ENCODE assay signal across 20 mouse cellular contexts in the genomic region with DNA sequence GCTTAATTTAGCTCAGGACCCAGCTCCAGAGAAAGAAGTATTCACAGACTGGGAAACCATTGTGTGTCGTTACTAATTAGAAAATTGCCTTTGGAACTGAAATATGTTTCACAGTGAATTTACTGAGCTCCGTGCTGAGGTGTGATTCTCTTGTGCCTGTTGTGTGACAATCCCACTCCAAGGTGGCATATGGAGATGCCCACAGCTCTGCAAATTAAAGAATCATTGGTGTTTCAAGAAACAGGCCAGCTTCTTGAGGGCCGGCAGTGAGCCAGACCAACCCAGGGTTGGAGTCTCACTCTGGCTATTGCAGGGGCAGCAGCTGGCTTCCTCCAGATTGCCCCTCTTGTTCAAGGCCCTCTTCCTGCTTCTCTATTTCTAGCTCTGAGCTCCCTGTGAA.
DNase-seq lines count a peak whose midpoint lies in the region; ATAC-seq and TF ChIP-seq lines count a peak whose summit lies in the region.
"Had no signal": no experiment of that assay in that cellular context is flagged by ENCODE, and none has a peak within 500 bp of the region (broad histone marks: within the 10 kb centered on the region; RNA-seq: fewer than 3 reads in every experiment).

No protein-coding gene starts in this region.

- no peak overlapping the region for H3K4me3 ChIP-seq in forebrain, postnatal 0 days (ENCODE audit: low read depth, low read length)
- no peak overlapping the region for H3K4me3 ChIP-seq in forebrain, embryonic 15.5 days
- no peak overlapping the region for H3K4me3 ChIP-seq in left cerebral cortex, adult 2 months
- no peak overlapping the region for H3K4me3 ChIP-seq in midbrain, postnatal 0 days (ENCODE audit: low read depth, low read length)
- H3K4me3 ChIP-seq: embryonic facial prominence, embryonic 15.5 days; heart, embryonic 13.5 days; limb, embryonic 13.5 days had no signal

- no peaks in the 10 kb centered on the region for H3K4me1 ChIP-seq in forebrain, postnatal 0 days (ENCODE audit: insufficient read depth)
- no peaks in the 10 kb centered on the region for H3K4me1 ChIP-seq in forebrain, embryonic 15.5 days
- H3K4me1 ChIP-seq in midbrain, postnatal 0 days (ENCODE audit: insufficient read depth, low read length) = no peaks in the 10 kb centered on the region
- H3K4me1 ChIP-seq: heart, embryonic 13.5 days had no signal

- WGBS in forebrain, postnatal 0 days = 44% methylated on average over 3 of the region's 3 CpGs
- 50% methylated on average over 3 of the region's 3 CpGs for WGBS in forebrain, embryonic 15.5 days
- 91% methylated on average over 3 of the region's 3 CpGs for WGBS in midbrain, postnatal 0 days

- 0 out of 2 replicates have a peak, but pooled peaks cover 4% of the 10 kb centered on the region for H3K9me3 ChIP-seq in forebrain, postnatal 0 days (ENCODE audit: low read length)
- peaks cover 8% of the 10 kb centered on the region for H3K9me3 ChIP-seq in forebrain, embryonic 15.5 days
- H3K9me3 ChIP-seq in midbrain, postnatal 0 days (ENCODE audit: low read length) = no peaks in the 10 kb centered on the region
- H3K9me3 ChIP-seq: embryonic facial prominence, embryonic 15.5 days; limb, embryonic 13.5 days had no signal

- peak; percentile 18; the same call in 1 of the 2 replicates for ATAC-seq in forebrain, postnatal 0 days
- no peak for ATAC-seq in forebrain, embryonic 15.5 days (replicated peaks)
- ATAC-seq in midbrain, postnatal 0 days (ENCODE audit: low FRiP score) = no peak
- ATAC-seq: hindbrain, embryonic 16.5 days; intestine, postnatal 0 days had no signal

- no peak overlapping the region for H3K9ac ChIP-seq in forebrain, postnatal 0 days
- H3K9ac ChIP-seq in forebrain, embryonic 15.5 days (replicated peaks) = no peak overlapping the region
- no peak overlapping the region for H3K9ac ChIP-seq in midbrain, postnatal 0 days (replicated peaks; ENCODE audit: low read length, poor library complexity, severe bottlenecking)
- H3K9ac ChIP-seq: embryonic facial prominence, embryonic 15.5 days; heart, embryonic 13.5 days; limb, embryonic 13.5 days; liver, embryonic 14.5 days had no signal

- intact Hi-C loops in left cerebral cortex, adult 2 months (cut with DNase I) = loop anchor here (2.0 to 5.0 kb wide), 3 partner anchors 69 to 115 kb away; no protein-coding TSS in a partner anchor

- H3K27ac ChIP-seq in forebrain, postnatal 0 days (ENCODE audit: low read depth, low read length) = no peak overlapping the region
- H3K27ac ChIP-seq in forebrain, embryonic 15.5 days (replicated peaks) = no peak overlapping the region; the same call in 1 of the 2 replicates
- H3K27ac ChIP-seq in left cerebral cortex, adult 2 months = peak overlapping the region; percentile 44; the same call in 1 of the 2 replicates
- no peak overlapping the region for H3K27ac ChIP-seq in midbrain, postnatal 0 days (ENCODE audit: low read depth, low read length)
- H3K27ac ChIP-seq: embryonic facial prominence, embryonic 15.5 days; heart, embryonic 13.5 days; kidney, postnatal 0 days; limb, embryonic 13.5 days; liver, embryonic 14.5 days had no signal

- no peaks in the 10 kb centered on the region for H3K27me3 ChIP-seq in forebrain, postnatal 0 days (ENCODE audit: insufficient read depth, low read length)
- H3K27me3 ChIP-seq in forebrain, embryonic 15.5 days = no peaks in the 10 kb centered on the region
- H3K27me3 ChIP-seq in midbrain, postnatal 0 days (ENCODE audit: insufficient read depth, low read length) = no peaks in the 10 kb centered on the region
- H3K27me3 ChIP-seq: embryonic facial prominence, embryonic 15.5 days; heart, embryonic 13.5 days; limb, embryonic 13.5 days had no signal

- no peak for TF ChIP-seq CTCF in forebrain, postnatal 0 days (IDR thresholded peaks at IDR 0.05; ENCODE audit: low read depth)
- no peak for TF ChIP-seq CTCF in left cerebral cortex, adult 2 months (IDR thresholded peaks at IDR 0.05)
- no peak for TF ChIP-seq CTCF in midbrain, postnatal 0 days (IDR thresholded peaks at IDR 0.05)

- DNase-seq in forebrain, postnatal 0 days = no peak
- DNase-seq in brain, adult 2 months (ENCODE audit: low read depth, low spot score) = peak; percentile 82
- DNase-seq in left cerebral cortex, adult 2 months (ENCODE audit: extremely low spot score in 1 of 2, low spot score in 2 of 2) = peak in 1 of 2 experiments; percentile 52
- peak; percentile 40 to 67 for DNase-seq in right cerebral cortex, postnatal 10 days (ENCODE audit: low spot score in 2 of 2)
- no peak for DNase-seq in midbrain, postnatal 0 days (ENCODE audit: low spot score)
- DNase-seq in adipocyte (ENCODE audit: low spot score) = no peak
- DNase-seq: adrenal gland, postnatal 14 days; B cell, adult 2 months; cerebellum, adult 2 months; heart, postnatal 4 days; midbrain, embryonic 14.5 days; thymus, postnatal 4 days had no signal

- no peaks in the 10 kb centered on the region for H3K36me3 ChIP-seq in forebrain, postnatal 0 days (ENCODE audit: insufficient read depth)
- H3K36me3 ChIP-seq in forebrain, embryonic 15.5 days = no peaks in the 10 kb centered on the region
- no peaks in the 10 kb centered on the region for H3K36me3 ChIP-seq in midbrain, postnatal 0 days (ENCODE audit: insufficient read depth, low read length)
- H3K36me3 ChIP-seq: embryonic facial prominence, embryonic 15.5 days; heart, embryonic 13.5 days; limb, embryonic 13.5 days had no signal

- no peak overlapping the region for H3K4me2 ChIP-seq in forebrain, postnatal 0 days (ENCODE audit: low read depth)
- H3K4me2 ChIP-seq in forebrain, embryonic 15.5 days (replicated peaks) = no peak overlapping the region
- H3K4me2 ChIP-seq in midbrain, postnatal 0 days (ENCODE audit: low read depth, low read length, poor library complexity, severe bottlenecking) = no peak overlapping the region
- H3K4me2 ChIP-seq: embryonic facial prominence, embryonic 15.5 days; heart, embryonic 13.5 days; limb, embryonic 13.5 days had no signal

Comparison
In these comparisons a context has a peak if more than half of its experiments do, and no peak if none do; other contexts are left out.
1. DNase-seq: peak in brain, adult 2 months (single experiment) and right cerebral cortex, postnatal 10 days (2 of 2); none in forebrain, postnatal 0 days (single experiment), midbrain, postnatal 0 days (single experiment) and adipocyte (single experiment).